Mouse (Mus musculus) kidney, postnatal 0 days (tissue): ENCODE measurements around the gene Slc52a3. TPM values are rescaled to one million over a fixed set of nuclear protein-coding genes. Genes with fewer than 3 reads are reported as not detected.

Experiments
- ATAC-seq: fragments of 200-750 bp; cut with Nextera tagmentation; replicated peaks from 2 replicates; pipeline ENCODE4 v1.8.0; 2017; ENCODE audit warnings: low read depth, moderate number of reproducible peaks, moderate TSS enrichment, moderate library complexity; ENCODE audit not compliant: low FRiP score
- DNase-seq: peaks from one replicate; pipeline ENCODE4 v3.0.0-alpha.2; 2016; ENCODE audit warnings: low spot score
- H3K27ac ChIP-seq: fragments of 300-500 bp; sonication (generic); 2 replicates; pipeline ENCODE4 v1.5.1; 2014; ENCODE audit warnings: mild to moderate bottlenecking
- H3K27me3 ChIP-seq: fragments of 300-500 bp; sonication (generic); 2 replicates; pipeline ENCODE4 v1.6.1; 2014; ENCODE audit warnings: low read length, mixed read lengths; ENCODE audit not compliant: insufficient read depth
- H3K36me3 ChIP-seq: fragments of 300-500 bp; sonication (generic); 2 replicates; pipeline ENCODE4 v1.6.1; 2014; ENCODE audit warnings: low read length, mixed read lengths; ENCODE audit not compliant: insufficient read depth
- H3K4me1 ChIP-seq: fragments of 300-500 bp; sonication (generic); replicated peaks from 2 replicates; pipeline ENCODE4 v1.6.1; 2014; ENCODE audit warnings: antibody characterized with exemption, low read length, mixed read lengths; ENCODE audit not compliant: insufficient read depth
- H3K4me2 ChIP-seq: fragments of 300-500 bp; sonication (generic); 2 replicates; pipeline ENCODE4 v1.6.1; 2014; ENCODE audit warnings: mild to moderate bottlenecking, low read length, moderate library complexity, mixed read lengths
- H3K4me3 ChIP-seq: fragments of 300-500 bp; sonication (generic); replicated peaks from 2 replicates; pipeline ENCODE4 v1.5.1; 2014; ENCODE audit warnings: low read depth, low read length
- H3K9ac ChIP-seq: fragments of 300-500 bp; sonication (generic); 2 replicates; pipeline ENCODE4 v1.6.1; 2014; ENCODE audit warnings: low read depth, low read length
- H3K9me3 ChIP-seq: fragments of 300-500 bp; sonication (generic); replicated peaks from 2 replicates; pipeline ENCODE4 v1.6.1; 2016; ENCODE audit warnings: low read length, inconsistent platforms, mixed read lengths
- CTCF ChIP-seq: IDR thresholded peaks from 2 replicates; pipeline ENCODE4 v1.5.1; 2016; ENCODE audit warnings: antibody characterized with exemption, low read depth, mild to moderate bottlenecking, moderate library complexity
- WGBS: fragments of 180-500 bp; shearing (Covaris S2); extraction: QIAGEN DNeasy Blood & Tissue Kit; methylation state at CpG from one replicate; pipeline ENCODE4 v1.1.7; 2014; 5-methylcytosine and 5-hydroxymethylcytosine counted together
- polyA plus RNA-seq: library from polyadenylated mRNA; unstranded; fragments of >200 nt; fragmentation: Nextera tagmentation; extraction: Ambion mirVana; gene quantifications from 2 replicates; pipeline ENCODE4 v1.2.1, GENCODE M21; 2015

Gene Slc52a3
- polyA plus RNA-seq, 1 experiment from 2014 or later, result 24.5 TPM

DNA sequence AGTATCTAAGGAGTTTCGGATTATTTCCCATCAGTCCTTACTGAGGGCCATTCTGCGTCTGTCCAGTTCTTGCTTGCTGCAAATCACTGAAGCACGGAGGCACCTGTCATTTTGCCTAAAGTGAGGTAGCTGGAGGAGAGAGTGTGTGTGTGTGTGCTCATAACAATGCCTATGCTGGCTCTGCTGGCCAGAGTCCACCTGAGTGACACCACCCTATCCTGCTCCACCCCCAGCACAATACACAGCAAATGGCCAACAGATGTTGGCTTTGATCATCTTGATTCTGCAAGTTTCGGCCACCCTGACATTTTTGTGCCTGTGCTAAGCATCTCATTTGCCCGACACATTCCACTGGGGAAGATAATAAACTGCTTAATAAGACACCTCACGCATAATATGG lies 17.8 kb upstream of the Slc52a3 start:
- no peak for DNase-seq
- no peak overlapping the region for H3K9ac ChIP-seq
- H3K36me3 ChIP-seq, result no peaks in the 10 kb centered on the region
- 59% methylated on average over 6 of the region's 6 CpGs for WGBS
- H3K4me3 ChIP-seq, result no peak overlapping the region
- peaks cover 30% of the 10 kb centered on the region for H3K4me1 ChIP-seq
- H3K9me3 ChIP-seq, result no peaks in the 10 kb centered on the region
- H3K27me3 ChIP-seq, result no peaks in the 10 kb centered on the region
- H3K27ac ChIP-seq, result no peak overlapping the region; the same call in 1 of the 2 replicates
- H3K4me2 ChIP-seq, result peak overlapping the region; percentile 94
- TF ChIP-seq CTCF, result no peak
- ATAC-seq, result no peak

- H3K9ac ChIP-seq, result peak within 1 kb of the TSS; percentile 83
- TF ChIP-seq CTCF, result 0 out of 2 replicates have a peak, but pooled peaks have one; percentile 5
- peak within 1 kb of the TSS; percentile 77 for H3K27ac ChIP-seq
- peak within 1 kb of the TSS; percentile 79 for H3K4me3 ChIP-seq
- DNase-seq (peak; percentile 95), ATAC-seq (peak; percentile 83)
- H3K36me3 ChIP-seq, result no peaks in the 10 kb centered on the region
- peak within 1 kb of the TSS; percentile 94 for H3K4me2 ChIP-seq
- no peaks in the 10 kb centered on the region for H3K27me3 ChIP-seq
- WGBS, result under 1% methylated on average over 46 of the region's 46 CpGs
- peaks cover 19% of the 10 kb centered on the region; the same call in 1 of the 2 replicates for H3K4me1 ChIP-seq
- H3K9me3 ChIP-seq, result no peaks in the 10 kb centered on the region
These were observed 16.6 kb upstream of the Slc52a3 start, which contains the start of gene Fam110a for GRCm38 (mm10) chr2:151979470-151980354. Gene Fam110a (minus strand): TSS chr2:151980219.

DNA sequence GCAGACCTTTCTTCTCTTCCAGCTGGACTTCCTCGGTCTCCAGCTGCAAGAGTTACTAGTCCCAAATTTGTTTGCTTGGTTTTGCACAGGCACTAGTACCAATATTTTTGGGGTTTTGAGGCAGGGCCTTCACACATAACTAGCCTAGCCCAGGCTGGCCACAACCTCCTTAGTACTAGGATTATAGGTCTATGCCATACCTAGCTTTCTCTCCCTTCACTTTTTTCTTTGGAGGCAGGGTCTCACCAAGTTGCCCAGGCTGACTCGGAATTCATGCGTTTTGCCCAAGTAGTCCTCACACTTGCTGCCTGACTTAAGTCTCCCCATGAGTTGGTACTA lies 16.0 kb upstream of the Slc52a3 start:
- 37% methylated on average over 3 of the region's 3 CpGs for WGBS
- peak; percentile 9 for ATAC-seq

GRCm38 (mm10) chr2:151981268-151981667 lies 15.0 kb upstream of the Slc52a3 start:
- DNase-seq, result no peak
- Histone ChIP-seq H3K4me2 (no peak overlapping the region), H3K4me1 (peaks cover 21% of the 10 kb centered on the region; the same call in 1 of the 2 replicates), H3K27ac (no peak overlapping the region), H3K9ac (no peak overlapping the region), H3K4me3 (no peak overlapping the region), H3K27me3 (no peaks in the 10 kb centered on the region), H3K9me3 (no peaks in the 10 kb centered on the region), H3K36me3 (no peaks in the 10 kb centered on the region)
- 77% methylated on average over 6 of the region's 6 CpGs for WGBS
- TF ChIP-seq CTCF, result no peak
- no peak for ATAC-seq

More for the DNA sequence above, 16.0 kb upstream of the Slc52a3 start:
- peak overlapping the region; percentile 77; the same call in 1 of the 2 replicates for H3K27ac ChIP-seq
- H3K9ac ChIP-seq, result peak overlapping the region; percentile 83
- DNase-seq, result no peak
- H3K27me3 ChIP-seq, result no peaks in the 10 kb centered on the region
- peak overlapping the region; percentile 94 for H3K4me2 ChIP-seq
- TF ChIP-seq CTCF, result no peak
- H3K4me1 ChIP-seq, result peaks cover 21% of the 10 kb centered on the region; the same call in 1 of the 2 replicates
- H3K4me3 ChIP-seq, result peak overlapping the region; percentile 79
- no peaks in the 10 kb centered on the region for H3K36me3 ChIP-seq
- H3K9me3 ChIP-seq, result no peaks in the 10 kb centered on the region

- Histone ChIP-seq H3K9ac (no peak overlapping the region), H3K27ac (no peak overlapping the region), H3K4me2 (no peak overlapping the region), H3K36me3 (no peaks in the 10 kb centered on the region), H3K4me1 (peaks cover 18% of the 10 kb centered on the region; the same call in 1 of the 2 replicates), H3K9me3 (no peaks in the 10 kb centered on the region), H3K27me3 (no peaks in the 10 kb centered on the region), H3K4me3 (no peak overlapping the region)
- no peak for DNase-seq
- no peak for ATAC-seq
- TF ChIP-seq CTCF, result no peak
These were observed 13.8 kb upstream of the Slc52a3 start for GRCm38 (mm10) chr2:151982476-151982875.

DNA sequence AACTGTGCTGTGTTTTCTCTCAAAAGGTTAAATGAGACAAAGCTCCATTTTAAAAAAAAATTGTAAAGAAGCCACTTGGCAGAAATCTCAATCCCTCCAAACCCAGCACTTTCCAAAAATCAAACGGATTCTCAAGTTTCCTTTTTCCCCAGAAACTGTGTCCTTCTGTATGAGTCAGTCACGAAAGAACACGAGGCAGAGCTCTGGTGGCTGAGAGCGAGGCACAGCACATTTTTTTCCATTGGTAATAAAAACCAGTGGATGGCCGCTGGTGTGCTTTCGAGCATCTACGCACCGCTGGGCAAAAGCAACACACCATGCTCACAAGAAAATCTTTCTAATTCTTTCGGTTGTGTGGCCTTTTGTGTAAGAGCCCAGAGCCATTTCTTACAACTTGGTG lies 12.3 kb upstream of the Slc52a3 start:
- H3K27ac ChIP-seq, result no peak overlapping the region
- no peak overlapping the region for H3K4me2 ChIP-seq
- WGBS, result 32% methylated on average over 9 of the region's 9 CpGs
- no peak overlapping the region for H3K4me3 ChIP-seq
- H3K27me3 ChIP-seq, result no peaks in the 10 kb centered on the region
- H3K36me3 ChIP-seq, result no peaks in the 10 kb centered on the region
- peaks cover 4% of the 10 kb centered on the region; the same call in 1 of the 2 replicates for H3K4me1 ChIP-seq
- ATAC-seq, result no peak
- H3K9me3 ChIP-seq, result no peaks in the 10 kb centered on the region
- no peak for TF ChIP-seq CTCF
- DNase-seq, result no peak
- H3K9ac ChIP-seq, result no peak overlapping the region
